Mouse (Mus musculus) hindbrain, embryonic 13.5 days (tissue): Measurements from ENCODE around the gene Prdx2. TPM values are rescaled to one million over a fixed set of nuclear protein-coding genes. Genes with fewer than 3 reads are reported as not detected.

Experiments
- ATAC-seq: fragments of 200-750 bp; cut with Nextera tagmentation; 2 replicates; pipeline ENCODE4 v1.8.0; 2017; ENCODE audit warnings: moderate TSS enrichment; ENCODE audit not compliant: low FRiP score
- H3K27ac ChIP-seq: fragments of 300-500 bp; sonication (generic); 2 replicates; pipeline ENCODE4 v1.5.1; 2015; ENCODE audit warnings: inconsistent platforms, mild to moderate bottlenecking, moderate library complexity
- H3K27me3 ChIP-seq: fragments of 300-500 bp; sonication (generic); 2 replicates; pipeline ENCODE4 v1.6.1; 2015; ENCODE audit warnings: mild to moderate bottlenecking, inconsistent platforms
- H3K36me3 ChIP-seq: fragments of 300-500 bp; sonication (generic); 2 replicates; pipeline ENCODE4 v1.6.1; 2015; ENCODE audit warnings: mild to moderate bottlenecking, inconsistent platforms
- H3K4me1 ChIP-seq: fragments of 300-500 bp; sonication (generic); replicated peaks from 2 replicates; pipeline ENCODE4 v1.6.1; 2015; ENCODE audit warnings: inconsistent platforms
- H3K4me2 ChIP-seq: fragments of 300-500 bp; sonication (generic); 2 replicates; pipeline ENCODE4 v1.6.1; 2015; ENCODE audit warnings: inconsistent platforms, mild to moderate bottlenecking, moderate library complexity
- H3K4me3 ChIP-seq: fragments of 300-500 bp; sonication (generic); 2 replicates; pipeline ENCODE4 v1.5.1; 2015; ENCODE audit warnings: mild to moderate bottlenecking, inconsistent platforms
- H3K9ac ChIP-seq: fragments of 300-500 bp; sonication (generic); 2 replicates; pipeline ENCODE4 v1.6.1; 2015; ENCODE audit warnings: mild to moderate bottlenecking, inconsistent platforms
- H3K9me3 ChIP-seq: fragments of 300-500 bp; sonication (generic); 2 replicates; pipeline ENCODE4 v1.6.1; 2016; ENCODE audit warnings: inconsistent platforms
- WGBS: fragments of 180-500 bp; shearing (Covaris S2); methylation state at CpG from one replicate; pipeline ENCODE4 v1.1.7; 2015; 5-methylcytosine and 5-hydroxymethylcytosine counted together
- polyA plus RNA-seq: library from polyadenylated mRNA; unstranded; fragments of >200 nt; fragmentation: Nextera tagmentation; extraction: Ambion mirVana; gene quantifications from 2 replicates; pipeline ENCODE4 v1.2.1, GENCODE M21; 2015

Prdx2 gene
- polyA plus RNA-seq, 1 experiment from 2014 or later: 1,362 TPM

DNA sequence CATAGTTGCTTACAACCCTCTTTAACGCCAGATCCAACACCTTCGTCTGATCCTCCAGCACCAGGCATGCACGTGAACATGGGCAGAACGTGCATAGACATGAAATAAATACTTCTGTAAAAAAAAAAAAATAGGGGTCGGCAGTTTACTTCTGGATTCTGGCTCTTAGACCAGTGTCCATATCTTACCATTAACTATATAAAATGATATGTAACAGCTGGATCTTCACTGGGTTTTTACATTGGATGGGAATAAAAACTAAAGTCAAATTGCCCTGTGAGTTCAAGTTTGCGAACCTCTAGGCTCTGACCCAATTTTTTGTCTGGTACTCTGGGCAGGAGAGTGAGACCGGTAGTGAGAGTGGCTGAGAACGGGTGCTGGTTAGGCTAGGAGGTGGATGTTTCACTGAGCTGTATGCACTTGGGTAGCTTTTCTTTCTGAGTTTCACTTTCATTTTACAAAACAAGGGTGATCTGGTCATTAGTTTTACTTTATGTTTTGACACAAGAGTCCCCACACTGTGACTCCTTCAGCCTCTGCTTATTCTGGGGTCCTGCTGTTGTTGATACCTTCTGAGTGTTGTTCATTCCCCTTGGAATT lies 5.3 kb downstream of the Prdx2 start:
- 83% methylated on average over 8 of the region's 8 CpGs for WGBS
- Histone ChIP-seq H3K4me2 (no peak overlapping the region; the same call in 1 of the 2 replicates), H3K9me3 (no peaks in the 10 kb centered on the region), H3K27ac (0 out of 2 replicates have a peak overlapping the region, but pooled peaks have one; percentile 9), H3K4me3 (no peak overlapping the region), H3K4me1 (peaks cover 73% of the 10 kb centered on the region), H3K36me3 (peaks cover 41% of the 10 kb centered on the region), H3K9ac (no peak overlapping the region), H3K27me3 (peaks cover 13% of the 10 kb centered on the region)
- no peak for ATAC-seq

- 36% methylated on average over 7 of the region's 7 CpGs for WGBS
- H3K4me3 ChIP-seq: no peak overlapping the region
- no peak for ATAC-seq
These were observed 6.0 kb downstream of the Prdx2 start for GRCm38 (mm10) chr8:84975434-84975833.

GRCm38 (mm10) chr8:84976031-84976762 lies 6.8 kb downstream of the Prdx2 start:
- H3K9ac ChIP-seq: peak overlapping the region; percentile 74
- peaks cover 24% of the 10 kb centered on the region for H3K27me3 ChIP-seq
- H3K9me3 ChIP-seq: no peaks in the 10 kb centered on the region
- peak overlapping the region; percentile 91 for H3K4me2 ChIP-seq
- peaks cover 79% of the 10 kb centered on the region for H3K4me1 ChIP-seq
- peak overlapping the region; percentile 52 for H3K4me3 ChIP-seq
- peak overlapping the region; percentile 62 for H3K27ac ChIP-seq
- peaks cover 35% of the 10 kb centered on the region for H3K36me3 ChIP-seq
- 2% methylated on average over 61 of the region's 61 CpGs for WGBS
- ATAC-seq: peak; percentile 76

More at GRCm38 (mm10) chr8:84975434-84975833, 6.0 kb downstream of the Prdx2 start:
- H3K9me3 ChIP-seq: no peaks in the 10 kb centered on the region
- H3K9ac ChIP-seq: no peak overlapping the region
- peak overlapping the region; percentile 62 for H3K27ac ChIP-seq
- peaks cover 41% of the 10 kb centered on the region for H3K36me3 ChIP-seq
- H3K4me1 ChIP-seq: peaks cover 79% of the 10 kb centered on the region
- peaks cover 17% of the 10 kb centered on the region for H3K27me3 ChIP-seq
- peak overlapping the region; percentile 91; the same call in 1 of the 2 replicates for H3K4me2 ChIP-seq

DNA sequence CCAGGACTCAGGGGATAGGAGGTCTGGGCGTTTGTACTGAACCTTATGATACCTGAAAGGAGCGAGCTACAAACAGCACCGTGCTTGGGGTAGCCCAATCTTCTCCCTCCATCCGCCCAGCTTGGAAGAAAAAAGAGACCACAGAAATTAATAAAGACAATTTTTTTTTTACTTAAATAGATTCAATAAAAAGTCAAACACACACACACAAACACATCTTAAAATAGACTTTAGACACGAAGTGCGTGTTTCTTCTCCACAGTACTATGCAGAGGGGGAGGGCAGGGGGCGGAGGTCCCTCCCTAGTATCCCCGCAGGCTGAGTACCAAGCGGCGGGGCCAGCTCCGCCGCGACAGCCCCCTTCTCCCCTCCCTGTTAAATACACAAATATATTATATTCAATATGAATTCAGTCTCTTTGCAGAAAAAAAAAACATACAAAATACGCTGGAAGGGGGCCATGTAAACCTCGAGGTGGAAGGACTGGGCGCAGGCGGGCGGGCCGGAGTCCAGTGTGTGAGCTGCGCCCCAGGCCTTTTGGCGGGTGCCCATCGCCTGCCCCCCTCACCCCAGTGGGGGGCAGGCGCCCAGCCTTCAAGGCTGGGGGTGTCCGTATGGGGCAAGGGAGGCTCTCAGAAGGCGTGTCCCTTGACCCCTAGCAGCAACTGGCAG lies 7.5 kb downstream of the Prdx2 start:
- peaks cover 28% of the 10 kb centered on the region for H3K36me3 ChIP-seq
- 3% methylated on average over 25 of the region's 25 CpGs for WGBS
- H3K4me3 ChIP-seq: peak overlapping the region; percentile 52
- peak overlapping the region; percentile 91 for H3K4me2 ChIP-seq
- H3K27ac ChIP-seq: peak overlapping the region; percentile 62
- H3K4me1 ChIP-seq: peaks cover 79% of the 10 kb centered on the region
- no peak for ATAC-seq
- no peaks in the 10 kb centered on the region for H3K9me3 ChIP-seq
- peak overlapping the region; percentile 74 for H3K9ac ChIP-seq
- peaks cover 31% of the 10 kb centered on the region for H3K27me3 ChIP-seq

DNA sequence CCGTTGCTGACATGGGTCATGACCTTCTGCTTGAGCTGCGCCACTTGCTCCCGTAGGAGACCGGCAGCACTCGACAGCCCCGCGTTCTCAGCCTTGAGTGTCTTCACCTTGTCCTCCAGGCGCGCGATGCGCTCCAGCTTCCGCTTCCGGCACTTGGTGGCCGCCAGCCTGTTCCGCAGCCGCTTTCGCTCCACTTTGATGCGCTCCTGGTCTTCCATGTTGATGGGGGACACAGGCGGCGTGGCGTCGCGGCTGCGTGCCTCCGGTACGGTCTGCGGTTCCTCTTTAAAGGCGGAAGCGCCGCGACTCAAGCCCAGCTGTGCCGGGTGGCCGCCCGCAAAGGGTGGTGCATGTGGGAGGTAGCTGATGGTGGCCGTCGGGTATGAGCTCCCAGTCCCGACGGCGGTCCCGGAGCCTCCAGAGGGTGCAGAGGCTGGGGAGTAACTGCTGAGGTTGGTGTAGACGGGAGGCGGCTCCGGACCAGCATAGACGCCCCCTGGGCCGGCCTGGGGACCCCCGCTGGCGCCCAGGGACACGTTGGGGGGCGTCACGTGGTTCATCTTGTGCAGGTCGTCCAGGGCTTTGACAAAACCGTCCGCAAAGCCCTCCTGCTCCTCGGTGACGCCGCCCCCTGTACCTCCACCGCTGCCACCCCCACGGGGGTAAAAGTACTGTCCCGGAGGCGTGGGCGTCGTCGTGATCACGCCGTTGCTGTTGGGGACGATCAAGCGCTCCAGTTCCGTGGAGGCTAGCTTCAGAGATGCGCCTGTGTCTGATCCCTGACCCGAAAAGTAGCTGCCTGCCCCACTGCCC lies 8.3 kb downstream of the Prdx2 start:
- peak overlapping the region; percentile 74 for H3K9ac ChIP-seq
- no peaks in the 10 kb centered on the region for H3K9me3 ChIP-seq
- H3K27ac ChIP-seq: peak overlapping the region; percentile 77
- peak overlapping the region; percentile 52 for H3K4me3 ChIP-seq
- WGBS: under 1% methylated on average over 70 of the region's 70 CpGs
- peaks cover 38% of the 10 kb centered on the region for H3K27me3 ChIP-seq
- peaks cover 21% of the 10 kb centered on the region for H3K36me3 ChIP-seq
- H3K4me2 ChIP-seq: peak overlapping the region; percentile 91
- ATAC-seq: no peak
- H3K4me1 ChIP-seq: peaks cover 79% of the 10 kb centered on the region

DNA sequence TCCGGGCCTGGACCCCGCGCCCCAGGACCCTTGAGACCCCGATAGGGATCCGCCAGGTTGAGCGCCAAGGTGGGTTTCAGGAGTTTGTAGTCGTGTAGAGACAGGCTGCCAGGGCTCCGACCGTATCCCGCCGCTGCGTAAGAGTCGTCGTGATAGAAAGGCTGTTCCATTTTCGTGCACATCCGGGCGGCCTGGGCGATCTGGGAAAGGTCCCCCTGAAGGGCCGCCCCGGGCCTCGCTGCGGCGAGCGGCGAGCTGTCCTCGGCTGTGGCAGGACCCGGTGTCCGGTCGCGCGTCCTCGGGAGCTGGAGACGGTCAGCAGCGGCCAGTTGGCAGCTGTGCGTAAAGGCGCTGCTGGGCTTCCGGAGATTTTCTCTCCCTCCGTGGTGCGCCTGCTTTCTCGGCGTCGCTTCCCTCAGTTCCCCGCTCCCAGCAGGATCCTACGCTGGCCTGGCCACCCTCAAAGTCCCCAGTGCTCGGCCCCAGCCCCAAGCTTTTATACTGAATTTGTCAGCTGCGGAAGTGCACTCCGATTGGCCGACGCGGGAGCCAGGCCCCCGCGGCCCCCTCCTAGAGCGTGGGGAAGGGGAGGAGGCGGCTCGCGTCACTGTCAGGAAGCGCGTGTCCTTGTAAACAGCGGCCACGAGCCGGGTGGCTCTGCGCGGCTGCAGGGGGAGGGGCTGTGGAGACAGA lies 9.0 kb downstream of the Prdx2 start, which contains the start of gene Junb:
Gene Junb, minus strand, starts transcription at position 471 of the 693 bp plus-strand sequence.
- Histone ChIP-seq H3K27me3 (peaks cover 41% of the 10 kb centered on the region), H3K4me1 (peaks cover 79% of the 10 kb centered on the region), H3K4me2 (peak within 1 kb of the TSS; percentile 91), H3K36me3 (peaks cover 13% of the 10 kb centered on the region), H3K9me3 (no peaks in the 10 kb centered on the region), H3K4me3 (peak within 1 kb of the TSS; percentile 52), H3K27ac (peak within 1 kb of the TSS; percentile 77), H3K9ac (peak within 1 kb of the TSS; percentile 74)
- WGBS: under 1% methylated on average over 63 of the region's 63 CpGs
- peak; percentile 41 for ATAC-seq

- peaks cover 55% of the 10 kb centered on the region for H3K27me3 ChIP-seq
- 0 out of 2 replicates have a peak overlapping the region, but pooled peaks have one; percentile 2 for H3K27ac ChIP-seq
These were observed 10.4 kb downstream of the Prdx2 start for GRCm38 (mm10) chr8:84979599-84980421.

GRCm38 (mm10) chr8:84980622-84981358 lies 11.4 kb downstream of the Prdx2 start:
- H3K27me3 ChIP-seq: peaks cover 60% of the 10 kb centered on the region
- peak overlapping the region; percentile 46; the same call in 1 of the 2 replicates for H3K9ac ChIP-seq
- peak overlapping the region; percentile 30; the same call in 1 of the 2 replicates for H3K4me2 ChIP-seq
- 32% methylated on average over 11 of the region's 11 CpGs for WGBS
- H3K4me3 ChIP-seq: no peak overlapping the region
- no peak for ATAC-seq
- H3K36me3 ChIP-seq: no peaks in the 10 kb centered on the region
- peaks cover 77% of the 10 kb centered on the region for H3K4me1 ChIP-seq
- H3K27ac ChIP-seq: peak overlapping the region; percentile 64
- no peaks in the 10 kb centered on the region for H3K9me3 ChIP-seq

More at GRCm38 (mm10) chr8:84979599-84980421, 10.4 kb downstream of the Prdx2 start:
- Histone ChIP-seq H3K36me3 (peaks cover 5% of the 10 kb centered on the region; the same call in 1 of the 2 replicates), H3K4me3 (peak overlapping the region; percentile 32), H3K4me2 (peak overlapping the region; percentile 91), H3K9ac (peak overlapping the region; percentile 53), H3K9me3 (no peaks in the 10 kb centered on the region), H3K4me1 (peaks cover 77% of the 10 kb centered on the region)
- WGBS: 4% methylated on average over 37 of the region's 42 CpGs
- ATAC-seq: peak; percentile 18

GRCm38 (mm10) chr8:84981644-84982498 lies 12.5 kb downstream of the Prdx2 start:
- Histone ChIP-seq H3K4me1 (peaks cover 74% of the 10 kb centered on the region), H3K27me3 (peaks cover 67% of the 10 kb centered on the region), H3K4me3 (no peak overlapping the region), H3K36me3 (no peaks in the 10 kb centered on the region), H3K4me2 (no peak overlapping the region), H3K9ac (no peak overlapping the region), H3K9me3 (no peaks in the 10 kb centered on the region), H3K27ac (no peak overlapping the region; the same call in 1 of the 2 replicates)
- 87% methylated on average over 15 of the region's 15 CpGs for WGBS
- ATAC-seq: no peak
